Mouse (Mus musculus): Measurements from ENCODE around the gene Mcm3. TPM values are rescaled to one million over a fixed set of nuclear protein-coding genes. Genes with fewer than 3 reads are reported as not detected.

The Mcm3 gene
- polyA plus RNA-seq (2014; fragmentation: Nextera tagmentation; extraction: Ambion mirVana), result 206 and 207 TPM in 2 replicates

DNA sequence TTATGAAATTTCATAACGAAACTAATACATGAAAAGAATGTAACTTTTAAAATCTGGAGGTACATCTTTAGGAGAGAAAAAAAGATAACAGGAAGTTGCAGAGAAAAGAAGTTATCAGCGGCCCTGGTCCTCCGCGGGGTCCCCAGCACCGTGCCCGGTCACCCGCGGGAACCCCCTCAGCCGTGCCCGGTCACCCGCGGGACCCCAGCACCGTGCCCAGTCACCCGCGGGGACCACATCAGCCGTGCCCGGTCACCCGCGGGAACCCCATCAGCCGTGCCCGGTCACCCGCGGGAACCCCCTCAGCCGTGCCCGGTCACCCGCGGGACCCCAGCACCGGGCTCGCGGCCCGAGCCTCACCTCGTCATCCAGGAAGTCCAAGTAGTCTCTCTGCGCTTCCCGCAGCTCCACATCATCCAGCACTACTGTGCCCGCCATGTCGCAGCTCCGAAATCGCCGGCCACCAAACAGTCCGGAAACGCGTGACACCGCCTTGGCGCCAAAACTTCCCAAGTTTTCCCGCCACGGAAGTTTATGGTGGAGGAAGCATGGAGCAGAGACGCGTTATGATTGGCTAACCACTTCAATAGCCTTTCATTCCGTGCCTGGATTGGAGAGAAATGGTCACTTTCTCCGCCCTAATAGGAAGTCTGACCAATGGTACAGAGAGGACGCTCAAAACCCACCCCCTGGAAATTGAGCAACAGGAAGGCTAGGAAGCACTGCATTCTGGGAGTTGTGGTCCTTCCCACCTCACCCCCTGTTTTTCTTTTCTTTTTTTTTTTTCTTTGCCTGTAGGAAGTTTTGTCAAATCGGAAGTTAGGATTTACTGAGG, at the start of gene Mcm3:
Mcm3 (minus strand) TSS at position 542 of the 835 bp plus-strand sequence.
- 1% methylated on average over 52 of the region's 52 CpGs for WGBS
- peak within 1 kb of the TSS; percentile 66; the same call in 1 of the 2 replicates for H3K27ac ChIP-seq (ENCODE audit: low read depth)
- H3K4me1 ChIP-seq (ENCODE audit: insufficient read depth), result no peaks in the 10 kb centered on the region
- DNase-seq (peak; percentile 99), ATAC-seq (ENCODE audit: insufficient read depth) (peak; percentile 100)
- H3K4me2 ChIP-seq, result peak within 1 kb of the TSS; percentile 72
- H3K4me3 ChIP-seq (ENCODE audit: low read depth, low read length), result peak within 1 kb of the TSS; percentile 78
- peak within 1 kb of the TSS; percentile 83 for H3K9ac ChIP-seq
- H3K9me3 ChIP-seq (ENCODE audit: low read depth, low read length), result no peaks in the 10 kb centered on the region
- peaks cover 30% of the 10 kb centered on the region for H3K36me3 ChIP-seq (ENCODE audit: insufficient read depth)
- H3K27me3 ChIP-seq (ENCODE audit: insufficient read depth, low read length), result no peaks in the 10 kb centered on the region
- no peak for TF ChIP-seq CTCF (IDR thresholded peaks at IDR 0.05; ENCODE audit: low read depth)

DNA sequence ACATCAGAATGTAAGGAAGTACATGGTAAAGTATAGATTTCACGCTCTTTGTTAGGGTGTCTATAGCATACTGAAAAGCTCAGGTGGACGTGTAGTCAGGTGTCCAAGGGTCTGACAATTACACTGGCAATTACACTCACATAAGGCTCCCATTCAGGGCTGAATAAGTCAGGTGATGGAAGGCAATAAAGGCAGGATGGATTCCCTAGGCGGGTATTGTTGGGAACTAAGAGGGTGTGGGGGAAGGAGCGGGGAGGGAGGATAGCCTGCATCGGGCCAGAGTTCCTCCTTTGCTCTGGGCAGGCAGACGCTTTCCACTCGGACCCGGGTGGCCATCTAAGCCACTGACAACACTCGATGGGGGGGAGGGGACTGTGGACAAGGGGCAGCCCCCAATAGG, 47.9 kb upstream of the Mcm3 start:
- no peak for ATAC-seq (ENCODE audit: insufficient read depth)
- Histone ChIP-seq H3K4me1 (ENCODE audit: insufficient read depth) (no peaks in the 10 kb centered on the region), H3K36me3 (ENCODE audit: insufficient read depth) (no peaks in the 10 kb centered on the region), H3K9ac (no peak overlapping the region), H3K4me3 (ENCODE audit: low read depth, low read length) (no peak overlapping the region), H3K27ac (ENCODE audit: low read depth) (no peak overlapping the region), H3K9me3 (ENCODE audit: low read depth, low read length) (no peaks in the 10 kb centered on the region), H3K27me3 (ENCODE audit: insufficient read depth, low read length) (no peaks in the 10 kb centered on the region), H3K4me2 (no peak overlapping the region)
- TF ChIP-seq CTCF (IDR thresholded peaks at IDR 0.05; ENCODE audit: low read depth), result no peak
- no peak for DNase-seq
- WGBS, result 71% methylated on average over 9 of the region's 9 CpGs

DNA sequence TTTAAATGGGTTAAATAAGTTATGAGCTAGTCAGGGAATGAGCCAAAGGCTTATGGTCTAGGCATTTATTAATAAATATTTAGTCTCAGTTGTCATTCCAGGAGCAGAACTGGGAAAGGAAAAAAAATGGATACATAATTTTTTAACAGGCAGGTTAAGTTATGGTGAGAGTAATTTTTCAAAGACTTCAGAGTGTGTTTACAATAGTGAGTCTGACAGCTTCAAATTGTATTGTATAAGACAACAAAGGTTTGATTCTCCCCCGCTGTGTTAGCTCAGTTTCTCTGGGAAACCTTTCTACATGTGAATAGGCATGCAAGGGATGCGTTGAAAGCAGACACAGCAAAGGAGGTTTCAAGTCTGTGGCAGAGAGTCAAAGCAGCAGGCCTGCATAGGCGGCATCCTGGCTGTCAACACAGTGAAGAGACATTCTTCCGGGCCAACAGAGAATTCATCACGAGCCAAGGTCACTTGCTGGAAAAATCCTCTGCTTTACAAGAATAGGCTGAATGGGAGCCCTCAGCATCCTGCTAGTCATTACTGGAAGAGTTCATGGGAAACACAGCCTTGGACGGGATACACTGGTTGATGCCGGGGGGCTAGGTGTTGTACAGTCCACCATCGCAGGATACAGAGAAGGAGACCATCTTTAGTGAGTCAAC, 47.3 kb upstream of the Mcm3 start:
- no peaks in the 10 kb centered on the region for H3K27me3 ChIP-seq (ENCODE audit: insufficient read depth, low read length)
- TF ChIP-seq CTCF (IDR thresholded peaks at IDR 0.05; ENCODE audit: low read depth), result no peak
- DNase-seq (peak; percentile 31), ATAC-seq (ENCODE audit: insufficient read depth) (no peak)
- 53% methylated on average over 8 of the region's 8 CpGs for WGBS
- H3K4me1 ChIP-seq (ENCODE audit: insufficient read depth), result no peaks in the 10 kb centered on the region
- H3K36me3 ChIP-seq (ENCODE audit: insufficient read depth), result no peaks in the 10 kb centered on the region
- H3K9ac ChIP-seq, result no peak overlapping the region
- no peak overlapping the region for H3K27ac ChIP-seq (ENCODE audit: low read depth)
- no peak overlapping the region for H3K4me3 ChIP-seq (ENCODE audit: low read depth, low read length)
- H3K4me2 ChIP-seq, result no peak overlapping the region
- no peaks in the 10 kb centered on the region for H3K9me3 ChIP-seq (ENCODE audit: low read depth, low read length)

DNA sequence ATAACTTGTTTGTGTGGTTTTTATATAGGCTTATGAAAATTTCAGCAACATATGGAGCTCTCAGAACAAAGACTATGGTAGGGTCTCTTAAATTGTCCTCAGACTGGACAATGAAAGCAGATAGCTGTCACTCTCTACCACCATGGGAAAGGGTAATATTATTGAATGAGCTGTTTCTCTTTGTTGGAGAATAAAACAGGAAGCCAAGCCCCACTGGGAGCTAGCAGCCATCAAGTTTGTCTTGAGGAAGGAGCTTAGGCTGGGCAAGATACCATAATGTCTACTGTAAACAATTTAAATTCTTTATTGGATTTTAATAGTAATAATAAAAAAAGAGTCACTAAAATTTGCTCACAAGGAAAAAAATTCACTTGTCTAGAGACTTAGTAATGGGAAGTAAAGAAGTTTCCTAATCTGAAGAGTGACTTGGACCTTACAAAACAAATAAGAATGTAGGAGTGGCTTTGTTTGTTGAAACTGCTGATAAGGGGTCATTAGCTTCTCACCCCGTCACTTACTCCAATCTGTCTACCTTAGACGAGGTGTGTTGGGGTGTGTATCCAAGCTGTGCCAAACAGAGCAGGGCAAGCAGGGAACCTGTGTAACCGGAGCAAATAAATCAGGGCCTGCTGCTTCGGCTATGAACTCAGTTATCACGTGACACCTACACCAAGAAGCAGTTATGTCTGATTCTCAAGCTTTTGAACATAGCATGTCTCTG, 43.5 kb upstream of the Mcm3 start:
- Histone ChIP-seq H3K4me1 (ENCODE audit: insufficient read depth) (no peaks in the 10 kb centered on the region), H3K9ac (no peak overlapping the region), H3K9me3 (ENCODE audit: low read depth, low read length) (no peaks in the 10 kb centered on the region), H3K27ac (ENCODE audit: low read depth) (no peak overlapping the region), H3K4me2 (no peak overlapping the region), H3K36me3 (ENCODE audit: insufficient read depth) (no peaks in the 10 kb centered on the region), H3K4me3 (ENCODE audit: low read depth, low read length) (no peak overlapping the region), H3K27me3 (ENCODE audit: insufficient read depth, low read length) (no peaks in the 10 kb centered on the region)
- no peak for TF ChIP-seq CTCF (IDR thresholded peaks at IDR 0.05; ENCODE audit: low read depth)
- ATAC-seq (ENCODE audit: insufficient read depth) (peak; percentile 41; the same call in 1 of the 2 replicates), DNase-seq (no peak)
- 13% methylated on average over 5 of the region's 5 CpGs for WGBS

DNA sequence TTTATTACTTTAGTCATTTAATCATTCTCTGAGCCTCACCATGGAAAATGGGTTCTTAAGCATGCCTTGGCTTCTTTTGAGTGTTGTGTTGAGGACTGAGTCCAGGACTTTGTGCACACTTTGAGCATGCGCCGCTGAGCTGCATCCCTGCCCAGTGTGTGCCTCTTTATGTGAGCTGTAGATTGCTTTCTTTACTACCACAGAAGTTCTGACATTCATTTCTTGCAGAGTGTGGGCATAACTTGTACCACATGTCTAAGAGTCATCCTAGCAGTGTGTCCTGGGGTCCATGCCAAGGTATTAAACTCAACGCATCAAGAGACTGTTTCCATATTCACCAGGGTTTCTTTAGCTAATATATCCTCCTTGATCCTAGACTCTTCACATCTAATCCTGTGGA, 41.8 kb upstream of the Mcm3 start:
- 83% methylated on average over 3 of the region's 3 CpGs for WGBS

DNA sequence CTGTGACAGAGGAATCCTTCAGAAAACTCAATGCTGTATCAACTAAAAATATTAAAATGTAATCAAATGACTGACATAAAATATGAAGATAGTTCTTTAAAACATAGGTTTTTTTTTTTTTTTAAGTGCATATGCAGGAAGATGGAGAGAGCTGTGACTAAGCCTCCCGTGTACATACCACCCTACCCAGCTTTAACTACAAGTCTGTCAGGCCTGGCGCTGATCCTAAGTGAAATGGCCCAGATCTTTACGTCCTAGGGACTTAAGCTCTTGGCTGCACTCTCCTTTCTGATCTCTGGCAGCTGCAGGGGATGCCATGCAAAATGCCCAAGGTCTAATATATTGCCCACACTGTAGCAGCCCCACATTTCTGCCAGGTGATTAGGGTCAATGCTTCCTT, 40.7 kb upstream of the Mcm3 start:
- H3K4me3 ChIP-seq (ENCODE audit: low read depth, low read length), result no peak overlapping the region
- WGBS, result 72% methylated on average over 3 of the region's 3 CpGs
- H3K27ac ChIP-seq (ENCODE audit: low read depth), result no peak overlapping the region
- no peak overlapping the region for H3K9ac ChIP-seq
- H3K4me2 ChIP-seq, result no peak overlapping the region
- no peak for TF ChIP-seq CTCF (IDR thresholded peaks at IDR 0.05; ENCODE audit: low read depth)
- no peaks in the 10 kb centered on the region for H3K4me1 ChIP-seq (ENCODE audit: insufficient read depth)
- no peaks in the 10 kb centered on the region for H3K27me3 ChIP-seq (ENCODE audit: insufficient read depth, low read length)
- H3K9me3 ChIP-seq (ENCODE audit: low read depth, low read length), result no peaks in the 10 kb centered on the region
- DNase-seq, result no peak
- ATAC-seq (ENCODE audit: insufficient read depth), result no peak
- no peaks in the 10 kb centered on the region for H3K36me3 ChIP-seq (ENCODE audit: insufficient read depth)

More for the DNA sequence above, 41.8 kb upstream of the Mcm3 start:
- Histone ChIP-seq H3K9me3 (ENCODE audit: low read depth, low read length) (no peaks in the 10 kb centered on the region), H3K27ac (ENCODE audit: low read depth) (no peak overlapping the region), H3K9ac (no peak overlapping the region), H3K4me3 (ENCODE audit: low read depth, low read length) (no peak overlapping the region), H3K4me1 (ENCODE audit: insufficient read depth) (no peaks in the 10 kb centered on the region), H3K36me3 (ENCODE audit: insufficient read depth) (no peaks in the 10 kb centered on the region), H3K27me3 (ENCODE audit: insufficient read depth, low read length) (no peaks in the 10 kb centered on the region), H3K4me2 (no peak overlapping the region)
- ATAC-seq (ENCODE audit: insufficient read depth) (no peak), DNase-seq (no peak)
- no peak for TF ChIP-seq CTCF (IDR thresholded peaks at IDR 0.05; ENCODE audit: low read depth)
